Mouse (Mus musculus): ENCODE measurements around the gene Ap1g2. TPM values are rescaled to one million over a fixed set of nuclear protein-coding genes. Genes with fewer than 3 reads are reported as not detected.
A peak's percentile ranks its signal among the peaks of the same experiment; 100 is the strongest.

The Ap1g2 gene
- polyA plus RNA-seq, 1 experiment from 2014 or later, result 8.6 TPM

GRCm38 (mm10) chr14:55119421-55120134, 13.2 kb upstream of the Ap1g2 start:
- Histone ChIP-seq H3K4me2 (ENCODE audit: low read length) (no peak overlapping the region), H3K9me3 (ENCODE audit: control insufficient read depth, low read length) (no peaks in the 10 kb centered on the region), H3K9ac (ENCODE audit: low read length) (no peak overlapping the region), H3K4me3 (ENCODE audit: control insufficient read depth in 1 of 2, insufficient read depth in 1 of 2, low read depth in 1 of 2, low read length in 2 of 2) (no peak overlapping the region), H3K27ac (replicated peaks in 1 of 2; ENCODE audit: control insufficient read depth in 1 of 2, insufficient read depth in 1 of 2, low read depth in 2 of 2, low read length in 2 of 2) (no peak overlapping the region), H3K36me3 (ENCODE audit: control insufficient read depth, insufficient read depth, low read length) (no peaks in the 10 kb centered on the region), H3K27me3 (ENCODE audit: control insufficient read depth, insufficient read depth, low read length) (peaks cover 35% of the 10 kb centered on the region), H3K4me1 (ENCODE audit: control insufficient read depth in 2 of 2, insufficient read depth in 2 of 2, low read length in 2 of 2) (peaks cover 6 to 23% of the 10 kb centered on the region in 2 experiments)
- WGBS, result 75% methylated on average over 4 of the region's 4 CpGs
- ATAC-seq (ENCODE audit: insufficient number of reproducible peaks, insufficient read depth, low FRiP score, low read depth), result no peak

- Histone ChIP-seq H3K27ac (replicated peaks in 1 of 2; ENCODE audit: control insufficient read depth in 1 of 2, insufficient read depth in 1 of 2, low read depth in 2 of 2, low read length in 2 of 2) (no peak overlapping the region), H3K4me1 (ENCODE audit: control insufficient read depth in 2 of 2, insufficient read depth in 2 of 2, low read length in 2 of 2) (peaks cover 6 to 29% of the 10 kb centered on the region in 2 experiments), H3K27me3 (ENCODE audit: control insufficient read depth, insufficient read depth, low read length) (peaks cover 42% of the 10 kb centered on the region), H3K9me3 (ENCODE audit: control insufficient read depth, low read length) (no peaks in the 10 kb centered on the region), H3K4me3 (ENCODE audit: control insufficient read depth in 1 of 2, insufficient read depth in 1 of 2, low read depth in 1 of 2, low read length in 2 of 2) (no peak overlapping the region), H3K9ac (ENCODE audit: low read length) (no peak overlapping the region), H3K4me2 (ENCODE audit: low read length) (no peak overlapping the region), H3K36me3 (ENCODE audit: control insufficient read depth, insufficient read depth, low read length) (no peaks in the 10 kb centered on the region)
- ATAC-seq (ENCODE audit: insufficient number of reproducible peaks, insufficient read depth, low FRiP score, low read depth), result no peak
- WGBS, result 59% methylated on average over 4 of the region's 4 CpGs
Measured at GRCm38 (mm10) chr14:55118852-55119251, 12.5 kb upstream of the Ap1g2 start.

GRCm38 (mm10) chr14:55116425-55117200, 10.2 kb upstream of the Ap1g2 start, which contains the start of gene Jph4:
TSS of gene Jph4 (minus strand) at chr14:55116935.
- Histone ChIP-seq H3K9ac (ENCODE audit: low read length) (no peak within 1 kb of the TSS), H3K4me3 (ENCODE audit: control insufficient read depth in 1 of 2, insufficient read depth in 1 of 2, low read depth in 1 of 2, low read length in 2 of 2) (peak within 1 kb of the TSS in 1 of 2 experiments; percentile 55; a peak in 1 of 4 replicates)

GRCm38 (mm10) chr14:55115846-55116245, 9.5 kb upstream of the Ap1g2 start:
- 2% methylated on average over 8 of the region's 8 CpGs for WGBS
- H3K27ac ChIP-seq (replicated peaks in 1 of 2; ENCODE audit: control insufficient read depth in 1 of 2, insufficient read depth in 1 of 2, low read depth in 2 of 2, low read length in 2 of 2), result no peak overlapping the region
- no peaks in the 10 kb centered on the region for H3K9me3 ChIP-seq (ENCODE audit: control insufficient read depth, low read length)
- no peak overlapping the region for H3K9ac ChIP-seq (ENCODE audit: low read length)
- H3K4me3 ChIP-seq (ENCODE audit: control insufficient read depth in 1 of 2, insufficient read depth in 1 of 2, low read depth in 1 of 2, low read length in 2 of 2), result peak overlapping the region in 1 of 2 experiments; percentile 55; a peak in 1 of 4 replicates
- H3K27me3 ChIP-seq (ENCODE audit: control insufficient read depth, insufficient read depth, low read length), result peaks cover 69% of the 10 kb centered on the region
- no peaks in the 10 kb centered on the region for H3K36me3 ChIP-seq (ENCODE audit: control insufficient read depth, insufficient read depth, low read length)
- H3K4me2 ChIP-seq (ENCODE audit: low read length), result peak overlapping the region; percentile 92
- ATAC-seq (ENCODE audit: insufficient number of reproducible peaks, insufficient read depth, low FRiP score, low read depth), result no peak
- H3K4me1 ChIP-seq (ENCODE audit: control insufficient read depth in 2 of 2, insufficient read depth in 2 of 2, low read length in 2 of 2), result peaks cover 2 to 20% of the 10 kb centered on the region in 2 experiments; a peak in 3 of 4 replicates

More at GRCm38 (mm10) chr14:55116425-55117200, 10.2 kb upstream of the Ap1g2 start, which contains the start of gene Jph4:
- no peak within 1 kb of the TSS for H3K27ac ChIP-seq (replicated peaks in 1 of 2; ENCODE audit: control insufficient read depth in 1 of 2, insufficient read depth in 1 of 2, low read depth in 2 of 2, low read length in 2 of 2)
- peaks cover 62% of the 10 kb centered on the region for H3K27me3 ChIP-seq (ENCODE audit: control insufficient read depth, insufficient read depth, low read length)
- H3K9me3 ChIP-seq (ENCODE audit: control insufficient read depth, low read length), result no peaks in the 10 kb centered on the region
- no peak for ATAC-seq (ENCODE audit: insufficient number of reproducible peaks, insufficient read depth, low FRiP score, low read depth)
- peaks cover 2 to 20% of the 10 kb centered on the region in 2 experiments; a peak in 3 of 4 replicates for H3K4me1 ChIP-seq (ENCODE audit: control insufficient read depth in 2 of 2, insufficient read depth in 2 of 2, low read length in 2 of 2)
- H3K4me2 ChIP-seq (ENCODE audit: low read length), result peak within 1 kb of the TSS; percentile 92
- 7% methylated on average over 21 of the region's 21 CpGs for WGBS
- no peaks in the 10 kb centered on the region for H3K36me3 ChIP-seq (ENCODE audit: control insufficient read depth, insufficient read depth, low read length)

- under 1% methylated on average over 58 of the region's 78 CpGs for WGBS
- Histone ChIP-seq H3K27ac (replicated peaks in 1 of 2; ENCODE audit: control insufficient read depth in 1 of 2, insufficient read depth in 1 of 2, low read depth in 2 of 2, low read length in 2 of 2) (no peak overlapping the region), H3K4me3 (ENCODE audit: control insufficient read depth in 1 of 2, insufficient read depth in 1 of 2, low read depth in 1 of 2, low read length in 2 of 2) (peak overlapping the region; percentile 42 to 55), H3K9ac (ENCODE audit: low read length) (peak overlapping the region; percentile 68), H3K36me3 (ENCODE audit: control insufficient read depth, insufficient read depth, low read length) (no peaks in the 10 kb centered on the region), H3K4me1 (ENCODE audit: control insufficient read depth in 2 of 2, insufficient read depth in 2 of 2, low read length in 2 of 2) (peaks cover 2 to 20% of the 10 kb centered on the region in 2 experiments; a peak in 3 of 4 replicates), H3K4me2 (ENCODE audit: low read length) (peak overlapping the region; percentile 92), H3K9me3 (ENCODE audit: control insufficient read depth, low read length) (no peaks in the 10 kb centered on the region), H3K27me3 (ENCODE audit: control insufficient read depth, insufficient read depth, low read length) (peaks cover 77% of the 10 kb centered on the region)
- peak; percentile 46 for ATAC-seq (ENCODE audit: insufficient number of reproducible peaks, insufficient read depth, low FRiP score, low read depth)
Measured at GRCm38 (mm10) chr14:55114759-55115701, 8.6 kb upstream of the Ap1g2 start.

- no peaks in the 10 kb centered on the region for H3K9me3 ChIP-seq (ENCODE audit: control insufficient read depth, low read length)
- no peaks in the 10 kb centered on the region for H3K36me3 ChIP-seq (ENCODE audit: control insufficient read depth, insufficient read depth, low read length)
- ATAC-seq (ENCODE audit: insufficient number of reproducible peaks, insufficient read depth, low FRiP score, low read depth), result no peak
- peaks cover 86% of the 10 kb centered on the region for H3K27me3 ChIP-seq (ENCODE audit: control insufficient read depth, insufficient read depth, low read length)
- H3K4me1 ChIP-seq (ENCODE audit: control insufficient read depth in 2 of 2, insufficient read depth in 2 of 2, low read length in 2 of 2), result peaks cover 7 to 23% of the 10 kb centered on the region in 2 experiments; a peak in 3 of 4 replicates
- H3K4me3 ChIP-seq (ENCODE audit: control insufficient read depth in 1 of 2, insufficient read depth in 1 of 2, low read depth in 1 of 2, low read length in 2 of 2), result peak overlapping the region; percentile 42 to 55; a peak in 3 of 4 replicates
- H3K4me2 ChIP-seq (ENCODE audit: low read length), result peak overlapping the region; percentile 92
- no peak overlapping the region for H3K9ac ChIP-seq (ENCODE audit: low read length)
- no peak overlapping the region for H3K27ac ChIP-seq (replicated peaks in 1 of 2; ENCODE audit: control insufficient read depth in 1 of 2, insufficient read depth in 1 of 2, low read depth in 2 of 2, low read length in 2 of 2)
- 9% methylated on average over 26 of the region's 26 CpGs for WGBS
Measured at GRCm38 (mm10) chr14:55113975-55114645, 7.7 kb upstream of the Ap1g2 start.

All from heart, embryonic 14.5 days (tissue).